Mouse (Mus musculus) neural tube, embryonic 13.5 days (tissue): ENCODE data around the gene Srpk1. TPM values are rescaled to one million over a fixed set of nuclear protein-coding genes. Genes with fewer than 3 reads are reported as not detected.

Source experiments
- ATAC-seq: fragments of 200-750 bp; cut with Nextera tagmentation; 2 replicates; pipeline ENCODE4 v1.8.0; 2017; ENCODE audit warnings: low read depth, mild to moderate bottlenecking, moderate TSS enrichment, moderate library complexity
- H3K27ac ChIP-seq: fragments of 300-500 bp; sonication (generic); replicated peaks from 2 replicates; pipeline ENCODE4 v1.5.1; 2015; ENCODE audit warnings: moderate library complexity, mild to moderate bottlenecking, inconsistent platforms
- H3K27me3 ChIP-seq: fragments of 300-500 bp; sonication (generic); 2 replicates; pipeline ENCODE4 v1.6.1; 2015; ENCODE audit warnings: mild to moderate bottlenecking, inconsistent platforms
- H3K36me3 ChIP-seq: fragments of 300-500 bp; sonication (generic); 2 replicates; pipeline ENCODE4 v1.6.1; 2015; ENCODE audit warnings: mild to moderate bottlenecking, inconsistent platforms
- H3K4me1 ChIP-seq: fragments of 300-500 bp; sonication (generic); replicated peaks from 2 replicates; pipeline ENCODE4 v1.6.1; 2015; ENCODE audit warnings: inconsistent platforms
- H3K4me2 ChIP-seq: fragments of 300-500 bp; sonication (generic); 2 replicates; pipeline ENCODE4 v1.6.1; 2015; ENCODE audit warnings: inconsistent platforms, mild to moderate bottlenecking, moderate library complexity
- H3K4me3 ChIP-seq: fragments of 300-500 bp; sonication (generic); 2 replicates; pipeline ENCODE4 v1.5.1; 2015; ENCODE audit warnings: mild to moderate bottlenecking, inconsistent platforms
- H3K9ac ChIP-seq: fragments of 300-500 bp; sonication (generic); 2 replicates; pipeline ENCODE4 v1.6.1; 2015; ENCODE audit warnings: moderate library complexity, mild to moderate bottlenecking, inconsistent platforms
- H3K9me3 ChIP-seq: fragments of 300-500 bp; sonication (generic); 2 replicates; pipeline ENCODE4 v1.6.1; 2016; ENCODE audit warnings: inconsistent platforms
- WGBS: fragments of 180-500 bp; shearing (Covaris S2); methylation state at CpG from one replicate; pipeline ENCODE4 v1.1.7; 2015; 5-methylcytosine and 5-hydroxymethylcytosine counted together
- polyA plus RNA-seq: library from polyadenylated mRNA; unstranded; fragments of >200 nt; fragmentation: Nextera tagmentation; extraction: Ambion mirVana; gene quantifications from 2 replicates; pipeline ENCODE4 v1.2.1, GENCODE M21; 2015

Srpk1 gene
- polyA plus RNA-seq, 1 experiment from 2014 or later, result 91.2 TPM

GRCm38 (mm10) chr17:28628248-28629124 lies 6.0 kb upstream of the Srpk1 start:
- H3K27ac ChIP-seq, result no peak overlapping the region
- no peak for ATAC-seq
- H3K27me3 ChIP-seq, result no peaks in the 10 kb centered on the region
- no peak overlapping the region for H3K4me2 ChIP-seq
- H3K36me3 ChIP-seq, result no peaks in the 10 kb centered on the region
- no peak overlapping the region for H3K9ac ChIP-seq
- no peaks in the 10 kb centered on the region for H3K9me3 ChIP-seq
- WGBS, result 69% methylated on average over 10 of the region's 10 CpGs
- no peak overlapping the region for H3K4me3 ChIP-seq
- H3K4me1 ChIP-seq, result no peaks in the 10 kb centered on the region

GRCm38 (mm10) chr17:28626937-28627336 lies 4.4 kb upstream of the Srpk1 start:
- no peak overlapping the region for H3K9ac ChIP-seq
- no peak for ATAC-seq
- H3K27me3 ChIP-seq, result no peaks in the 10 kb centered on the region
- H3K4me1 ChIP-seq, result peaks cover 3% of the 10 kb centered on the region; the same call in 1 of the 2 replicates
- H3K27ac ChIP-seq, result no peak overlapping the region
- H3K4me3 ChIP-seq, result no peak overlapping the region
- no peak overlapping the region for H3K4me2 ChIP-seq
- WGBS, result 69% methylated on average over 2 of the region's 2 CpGs
- H3K9me3 ChIP-seq, result no peaks in the 10 kb centered on the region
- no peaks in the 10 kb centered on the region for H3K36me3 ChIP-seq

- peaks cover 14% of the 10 kb centered on the region for H3K4me1 ChIP-seq
- no peak overlapping the region for H3K4me2 ChIP-seq
- no peak overlapping the region for H3K9ac ChIP-seq
- WGBS, result 93% methylated on average over 15 of the region's 15 CpGs
- 0 out of 2 replicates have a peak, but pooled peaks cover under 1% of the 10 kb centered on the region for H3K36me3 ChIP-seq
- no peak overlapping the region for H3K4me3 ChIP-seq
- no peak for ATAC-seq
- H3K27me3 ChIP-seq, result no peaks in the 10 kb centered on the region
- no peak overlapping the region for H3K27ac ChIP-seq
- H3K9me3 ChIP-seq, result no peaks in the 10 kb centered on the region
Observed at GRCm38 (mm10) chr17:28625327-28625726, 2.8 kb upstream of the Srpk1 start.

GRCm38 (mm10) chr17:28624841-28625240 lies 2.3 kb upstream of the Srpk1 start:
- ATAC-seq, result no peak
- Histone ChIP-seq H3K4me2 (no peak overlapping the region), H3K9ac (no peak overlapping the region), H3K4me3 (no peak overlapping the region), H3K4me1 (peaks cover 18% of the 10 kb centered on the region), H3K9me3 (no peaks in the 10 kb centered on the region), H3K27me3 (no peaks in the 10 kb centered on the region), H3K27ac (no peak overlapping the region), H3K36me3 (peaks cover 5% of the 10 kb centered on the region; the same call in 1 of the 2 replicates)
- WGBS, result 79% methylated on average over 2 of the region's 2 CpGs

GRCm38 (mm10) chr17:28621381-28622299 lies 869 bp downstream of the Srpk1 start:
- peak overlapping the region; percentile 92 for H3K27ac ChIP-seq
- WGBS, result under 1% methylated on average over 68 of the region's 78 CpGs
- H3K4me3 ChIP-seq, result peak overlapping the region; percentile 99
- peak; percentile 77 for ATAC-seq
- no peaks in the 10 kb centered on the region for H3K27me3 ChIP-seq
- peak overlapping the region; percentile 94 for H3K4me2 ChIP-seq
- no peaks in the 10 kb centered on the region for H3K9me3 ChIP-seq
- peaks cover 40% of the 10 kb centered on the region for H3K4me1 ChIP-seq
- peak overlapping the region; percentile 99 for H3K9ac ChIP-seq
- H3K36me3 ChIP-seq, result peaks cover 13% of the 10 kb centered on the region; the same call in 1 of the 2 replicates

- no peak overlapping the region for H3K9ac ChIP-seq
- H3K4me1 ChIP-seq, result peaks cover 45% of the 10 kb centered on the region
- H3K9me3 ChIP-seq, result no peaks in the 10 kb centered on the region
- 90% methylated on average over 1 of the region's 1 CpGs for whole genome bisulfite sequencing
- peaks cover 24% of the 10 kb centered on the region for H3K36me3 ChIP-seq
- no peak overlapping the region for H3K4me2 ChIP-seq
- no peaks in the 10 kb centered on the region for H3K27me3 ChIP-seq
- no peak overlapping the region for H3K27ac ChIP-seq
- ATAC-seq, result no peak
- no peak overlapping the region for H3K4me3 ChIP-seq
Observed at GRCm38 (mm10) chr17:28618775-28619174, 3.7 kb downstream of the Srpk1 start.

- WGBS, result 86% methylated on average over 7 of the region's 7 CpGs
- 0 out of 2 replicates have a peak overlapping the region, but pooled peaks have one; percentile 5 for H3K9ac ChIP-seq
- peaks cover 45% of the 10 kb centered on the region for H3K4me1 ChIP-seq
- no peaks in the 10 kb centered on the region for H3K9me3 ChIP-seq
- no peak overlapping the region for H3K4me2 ChIP-seq
- peaks cover 24% of the 10 kb centered on the region for H3K36me3 ChIP-seq
- no peaks in the 10 kb centered on the region for H3K27me3 ChIP-seq
- no peak overlapping the region for H3K4me3 ChIP-seq
- H3K27ac ChIP-seq, result no peak overlapping the region
- ATAC-seq, result no peak
Observed at GRCm38 (mm10) chr17:28618124-28618523, 4.4 kb downstream of the Srpk1 start.

GRCm38 (mm10) chr17:28617636-28618035 lies 4.9 kb downstream of the Srpk1 start:
- H3K27ac ChIP-seq, result no peak overlapping the region
- H3K36me3 ChIP-seq, result peaks cover 24% of the 10 kb centered on the region
- 0 out of 2 replicates have a peak overlapping the region, but pooled peaks have one; percentile 5 for H3K9ac ChIP-seq
- H3K4me3 ChIP-seq, result no peak overlapping the region
- no peak overlapping the region for H3K4me2 ChIP-seq
- no peaks in the 10 kb centered on the region for H3K9me3 ChIP-seq
- H3K4me1 ChIP-seq, result peaks cover 43% of the 10 kb centered on the region
- WGBS, result 90% methylated on average over 10 of the region's 10 CpGs
- no peak for ATAC-seq
- H3K27me3 ChIP-seq, result no peaks in the 10 kb centered on the region

GRCm38 (mm10) chr17:28615332-28615731 lies 7.2 kb downstream of the Srpk1 start:
- H3K4me1 ChIP-seq, result peaks cover 31% of the 10 kb centered on the region
- no peak overlapping the region for H3K27ac ChIP-seq
- no peak overlapping the region for H3K9ac ChIP-seq
- no peak for ATAC-seq
- H3K4me2 ChIP-seq, result no peak overlapping the region
- H3K4me3 ChIP-seq, result no peak overlapping the region
- peaks cover 24% of the 10 kb centered on the region for H3K36me3 ChIP-seq
- H3K27me3 ChIP-seq, result no peaks in the 10 kb centered on the region
- WGBS, result 94% methylated on average over 4 of the region's 4 CpGs
- no peaks in the 10 kb centered on the region for H3K9me3 ChIP-seq

GRCm38 (mm10) chr17:28613096-28613495 lies 9.4 kb downstream of the Srpk1 start:
- ATAC-seq, result no peak

GRCm38 (mm10) chr17:28612603-28613002 lies 9.9 kb downstream of the Srpk1 start:
- H3K9me3 ChIP-seq, result no peaks in the 10 kb centered on the region
- no peak overlapping the region for H3K27ac ChIP-seq
- no peaks in the 10 kb centered on the region for H3K27me3 ChIP-seq
- H3K4me2 ChIP-seq, result no peak overlapping the region
- peaks cover 11% of the 10 kb centered on the region for H3K4me1 ChIP-seq
- no peak for ATAC-seq
- peaks cover 22% of the 10 kb centered on the region for H3K36me3 ChIP-seq
- 91% methylated on average over 2 of the region's 2 CpGs for WGBS
- no peak overlapping the region for H3K9ac ChIP-seq
- no peak overlapping the region for H3K4me3 ChIP-seq

More at GRCm38 (mm10) chr17:28613096-28613495, 9.4 kb downstream of the Srpk1 start:
- peaks cover 17% of the 10 kb centered on the region for H3K36me3 ChIP-seq
- H3K4me2 ChIP-seq, result no peak overlapping the region
- H3K9me3 ChIP-seq, result no peaks in the 10 kb centered on the region
- peaks cover 16% of the 10 kb centered on the region for H3K4me1 ChIP-seq
- WGBS, result 88% methylated on average over 6 of the region's 6 CpGs
- H3K9ac ChIP-seq, result no peak overlapping the region
- H3K27ac ChIP-seq, result no peak overlapping the region
- no peak overlapping the region for H3K4me3 ChIP-seq
- no peaks in the 10 kb centered on the region for H3K27me3 ChIP-seq

GRCm38 (mm10) chr17:28609543-28609942 lies 13.0 kb downstream of the Srpk1 start:
- Histone ChIP-seq H3K4me3 (no peak overlapping the region), H3K27ac (no peak overlapping the region), H3K9ac (no peak overlapping the region), H3K36me3 (peaks cover 40% of the 10 kb centered on the region), H3K4me2 (no peak overlapping the region), H3K4me1 (no peaks in the 10 kb centered on the region), H3K9me3 (no peaks in the 10 kb centered on the region), H3K27me3 (no peaks in the 10 kb centered on the region)
- 85% methylated on average over 3 of the region's 3 CpGs for WGBS
- ATAC-seq, result no peak
